Mouse (Mus musculus) heart, postnatal 10 days (tissue): ENCODE data around the gene Carmil3. TPM values are rescaled to one million over a fixed set of nuclear protein-coding genes. Genes with fewer than 3 reads are reported as not detected.

Source experiments
- DNase-seq, 2 experiments: peaks; one replicate each; pipeline ENCODE4 v3.0.0; 2021
- intact Hi-C: fragments of 180-260 bp; cut with DNase I; formaldehyde crosslinking; loops from one replicate; pipeline ENCODE4 v1.15.1; 2025
- total RNA-seq, 2 experiments: library from RNA; stranded (reverse); gene quantifications; 2 replicates each; pipeline ENCODE4 v1.2.3; 2021

The Carmil3 gene
- total RNA-seq, 2 experiments from 2014 or later: 2.8 to 4.6 TPM

GRCm38 (mm10) chr14:55491291-55491833 lies 911 bp downstream of the Carmil3 start:
- DNase-seq: peak; percentile 65 to 68
- intact Hi-C loops: loop anchor here (10.0 kb wide), 1 partner anchor 253 kb away; the partner anchor contains the start of genes Dhrs1 and Nop9

- intact Hi-C loops: loop anchor here (10.0 kb wide), 1 partner anchor 253 kb away; the partner anchor contains the start of genes Dhrs1 and Nop9
These were observed 1.7 kb downstream of the Carmil3 start for GRCm38 (mm10) chr14:55492103-55492502.

GRCm38 (mm10) chr14:55495509-55496240 lies 5.2 kb downstream of the Carmil3 start:
- DNase-seq: peak in 1 of 2 experiments; percentile 28
- intact Hi-C loops: loop anchor here (5.0 to 10.0 kb wide), 2 partner anchors 107 to 249 kb away; partner anchors contain the start of genes Dhrs1, Irf9 and Nop9

More at GRCm38 (mm10) chr14:55492103-55492502, 1.7 kb downstream of the Carmil3 start:
- no peak for DNase-seq

GRCm38 (mm10) chr14:55496761-55497448 lies 6.5 kb downstream of the Carmil3 start:
- DNase-seq: no peak
- intact Hi-C loops: loop anchor here (1.0 to 10.0 kb wide), 4 partner anchors 39 to 248 kb away; partner anchors contain the start of genes Dhrs1, Irf9 and Nop9

- intact Hi-C loops: loop anchor here (1.0 to 10.0 kb wide), 4 partner anchors 39 to 247 kb away; partner anchors contain the start of genes Dhrs1, Irf9 and Nop9
These were observed 7.0 kb downstream of the Carmil3 start for GRCm38 (mm10) chr14:55497449-55497821.

GRCm38 (mm10) chr14:55505612-55506011 lies 15.2 kb downstream of the Carmil3 start:
- intact Hi-C loops: no loop called here
- no peak for DNase-seq

More at GRCm38 (mm10) chr14:55497449-55497821, 7.0 kb downstream of the Carmil3 start:
- peak; percentile 89 to 95 for DNase-seq

GRCm38 (mm10) chr14:55507801-55508200 lies 17.4 kb downstream of the Carmil3 start:
- DNase-seq: no peak
- intact Hi-C loops: no loop called here

GRCm38 (mm10) chr14:55509540-55509939 lies 19.1 kb downstream of the Carmil3 start:
- intact Hi-C loops: no loop called here
- DNase-seq: no peak

- DNase-seq: no peak
- intact Hi-C loops: no loop called here
These were observed 19.8 kb downstream of the Carmil3 start, which contains the start of gene Cpne6 for GRCm38 (mm10) chr14:55510125-55510731. Gene Cpne6, plus strand, starts transcription at chr14:55510445.

- DNase-seq: no peak
- intact Hi-C loops: no loop called here
These were observed 20.6 kb downstream of the Carmil3 start for GRCm38 (mm10) chr14:55511037-55511436.

- intact Hi-C loops: no loop called here
- no peak for DNase-seq
These were observed 23.5 kb downstream of the Carmil3 start for GRCm38 (mm10) chr14:55513927-55514326.

GRCm38 (mm10) chr14:55515846-55516245 lies 25.4 kb downstream of the Carmil3 start:
- intact Hi-C loops: no loop called here
- no peak for DNase-seq

GRCm38 (mm10) chr14:55518897-55519296 lies 28.4 kb downstream of the Carmil3 start:
- intact Hi-C loops: no loop called here
- no peak for DNase-seq

- intact Hi-C loops: no loop called here
- no peak for DNase-seq
These were observed 29.2 kb downstream of the Carmil3 start for GRCm38 (mm10) chr14:55519604-55520003.

- peak in 1 of 2 experiments; percentile 22 for DNase-seq
- intact Hi-C loops: no loop called here
These were observed 30.3 kb downstream of the Carmil3 start for GRCm38 (mm10) chr14:55520451-55521361.

- DNase-seq: no peak
- intact Hi-C loops: no loop called here
These were observed 33.6 kb downstream of the Carmil3 start for GRCm38 (mm10) chr14:55524062-55524461.

- intact Hi-C loops: no loop called here
- DNase-seq: no peak
These were observed 34.3 kb downstream of the Carmil3 start, which contains the start of gene Nrl for GRCm38 (mm10) chr14:55524785-55525184. Gene Nrl, minus strand, starts transcription at chr14:55524981.

- DNase-seq: no peak
These were observed 36.2 kb downstream of the Carmil3 start for GRCm38 (mm10) chr14:55526674-55527073.

GRCm38 (mm10) chr14:55527940-55528339 lies 37.5 kb downstream of the Carmil3 start:
- peak in 1 of 2 experiments; percentile 41 for DNase-seq
- intact Hi-C loops: no loop called here

More at GRCm38 (mm10) chr14:55526674-55527073, 36.2 kb downstream of the Carmil3 start:
- intact Hi-C loops: no loop called here
